Mouse (Mus musculus) midbrain, embryonic 12.5 days (tissue): ENCODE results near the gene Ppargc1a. TPM values are rescaled to one million over a fixed set of nuclear protein-coding genes. Genes with fewer than 3 reads are reported as not detected.
A peak's percentile ranks its signal among the peaks of the same experiment; 100 is the strongest.

Experiments
- ATAC-seq: fragments of 200-750 bp; cut with Nextera tagmentation; 2 replicates; pipeline ENCODE4 v1.8.0; 2017; ENCODE audit warnings: low read depth, moderate TSS enrichment, moderate library complexity; ENCODE audit not compliant: low FRiP score
- H3K27ac ChIP-seq: fragments of 300-500 bp; sonication (generic); replicated peaks from 2 replicates; pipeline ENCODE4 v1.5.1; 2016; ENCODE audit warnings: mild to moderate bottlenecking
- H3K27me3 ChIP-seq: fragments of 300-500 bp; sonication (generic); 2 replicates; pipeline ENCODE4 v1.6.1; 2016; ENCODE audit warnings: mild to moderate bottlenecking
- H3K36me3 ChIP-seq: fragments of 300-500 bp; sonication (generic); 2 replicates; pipeline ENCODE4 v1.6.1; 2016
- H3K4me1 ChIP-seq: fragments of 300-500 bp; sonication (generic); 2 replicates; pipeline ENCODE4 v1.6.1; 2016
- H3K4me2 ChIP-seq: fragments of 300-500 bp; sonication (generic); replicated peaks from 2 replicates; pipeline ENCODE4 v1.6.1; 2016; ENCODE audit warnings: mild to moderate bottlenecking, moderate library complexity
- H3K4me3 ChIP-seq: fragments of 300-500 bp; sonication (generic); 2 replicates; pipeline ENCODE4 v1.5.1; 2016; ENCODE audit warnings: mild to moderate bottlenecking
- H3K9ac ChIP-seq: fragments of 300-500 bp; sonication (generic); replicated peaks from 2 replicates; pipeline ENCODE4 v1.6.1; 2016; ENCODE audit warnings: mild to moderate bottlenecking, moderate library complexity
- H3K9me3 ChIP-seq: fragments of 300-500 bp; sonication (generic); 2 replicates; pipeline ENCODE4 v1.6.1; 2016; ENCODE audit warnings: mild to moderate bottlenecking
- WGBS: fragments of 180-500 bp; shearing (Covaris S2); methylation state at CpG from one replicate; pipeline ENCODE4 v1.1.7; 2016; 5-methylcytosine and 5-hydroxymethylcytosine counted together
- polyA plus RNA-seq: library from polyadenylated mRNA; unstranded; fragments of >200 nt; fragmentation: Nextera tagmentation; extraction: Ambion mirVana; gene quantifications from 2 replicates; pipeline ENCODE4 v1.2.1, GENCODE M21; 2016

Ppargc1a gene
- polyA plus RNA-seq: 3.9 and 4.5 TPM in 2 replicates

DNA sequence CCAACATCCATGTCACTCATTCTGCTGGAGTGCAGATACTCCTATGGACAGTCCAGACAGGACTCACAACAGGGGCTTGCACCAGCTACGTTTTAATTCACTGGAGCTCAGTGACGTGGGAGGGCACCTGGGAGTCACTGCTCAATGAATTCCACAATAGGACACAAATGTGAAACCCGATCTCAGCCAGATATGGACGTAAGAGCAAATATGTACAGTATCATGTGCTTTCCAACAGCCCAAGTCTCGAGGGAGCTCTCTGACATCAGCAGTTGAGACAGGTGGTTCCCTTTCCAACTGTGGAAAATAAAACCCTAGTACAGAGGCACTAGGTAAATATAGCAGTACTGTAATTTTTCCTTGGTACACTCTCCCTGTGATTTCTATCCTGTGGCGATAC, at the start of gene Ppargc1a:
Gene Ppargc1a, minus strand, starts transcription at position 68 of the 400 bp plus-strand sequence.
- Histone ChIP-seq H3K27me3 (no peaks in the 10 kb centered on the region), H3K4me1 (peaks cover 11% of the 10 kb centered on the region; the same call in 1 of the 2 replicates), H3K9me3 (no peaks in the 10 kb centered on the region), H3K4me3 (no peak within 1 kb of the TSS), H3K27ac (no peak within 1 kb of the TSS), H3K36me3 (no peaks in the 10 kb centered on the region), H3K4me2 (no peak within 1 kb of the TSS), H3K9ac (no peak within 1 kb of the TSS)
- peak; percentile 45; the same call in 1 of the 2 replicates for ATAC-seq
- WGBS: 47% methylated on average over 6 of the region's 6 CpGs

DNA sequence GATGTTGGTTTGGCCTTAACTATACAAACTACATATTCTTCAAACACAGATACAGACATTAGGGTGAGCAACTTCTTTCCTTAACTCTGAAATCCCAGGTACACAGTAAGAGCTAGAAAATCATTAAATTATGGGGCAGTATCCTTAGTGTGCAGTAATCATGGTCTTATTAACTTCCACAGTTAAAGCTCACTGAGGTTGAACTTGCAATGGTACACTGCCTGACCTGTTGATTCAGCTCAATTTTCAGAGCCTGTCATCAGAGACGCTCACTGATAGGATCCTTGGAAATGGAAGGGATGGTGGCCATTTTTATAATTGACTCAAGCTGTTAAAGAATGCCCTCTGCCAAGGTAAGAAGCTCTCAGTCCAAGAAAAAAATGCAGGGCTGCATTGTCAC, 49.4 kb upstream of the Ppargc1a start:
- no peak for ATAC-seq

DNA sequence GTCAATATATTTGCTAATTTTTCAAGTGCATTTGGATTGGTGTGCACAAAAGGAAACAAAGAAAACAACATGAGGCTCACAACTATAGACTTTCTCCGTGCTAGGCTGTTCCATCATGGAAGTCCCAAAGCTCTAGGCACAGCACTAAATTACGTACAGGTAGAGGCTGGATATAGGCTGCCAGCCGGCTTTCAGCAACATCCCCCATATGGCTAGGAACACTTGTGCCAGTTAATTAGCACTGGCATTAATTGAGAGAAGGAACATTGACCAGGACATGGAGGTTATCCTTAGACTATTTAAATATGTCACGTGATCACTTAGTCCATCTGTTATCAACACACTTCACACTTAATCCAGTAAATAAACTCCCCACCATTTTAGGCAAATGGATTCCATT, 44.5 kb upstream of the Ppargc1a start:
- no peak for ATAC-seq
- 88% methylated on average over 4 of the region's 4 CpGs for WGBS

More for the DNA sequence above, 49.4 kb upstream of the Ppargc1a start:
- Histone ChIP-seq H3K9ac (no peak overlapping the region), H3K4me3 (no peak overlapping the region), H3K27me3 (no peaks in the 10 kb centered on the region), H3K36me3 (no peaks in the 10 kb centered on the region), H3K4me1 (no peaks in the 10 kb centered on the region), H3K27ac (no peak overlapping the region), H3K4me2 (no peak overlapping the region), H3K9me3 (no peaks in the 10 kb centered on the region)
- WGBS: 83% methylated on average over 1 of the region's 1 CpGs

DNA sequence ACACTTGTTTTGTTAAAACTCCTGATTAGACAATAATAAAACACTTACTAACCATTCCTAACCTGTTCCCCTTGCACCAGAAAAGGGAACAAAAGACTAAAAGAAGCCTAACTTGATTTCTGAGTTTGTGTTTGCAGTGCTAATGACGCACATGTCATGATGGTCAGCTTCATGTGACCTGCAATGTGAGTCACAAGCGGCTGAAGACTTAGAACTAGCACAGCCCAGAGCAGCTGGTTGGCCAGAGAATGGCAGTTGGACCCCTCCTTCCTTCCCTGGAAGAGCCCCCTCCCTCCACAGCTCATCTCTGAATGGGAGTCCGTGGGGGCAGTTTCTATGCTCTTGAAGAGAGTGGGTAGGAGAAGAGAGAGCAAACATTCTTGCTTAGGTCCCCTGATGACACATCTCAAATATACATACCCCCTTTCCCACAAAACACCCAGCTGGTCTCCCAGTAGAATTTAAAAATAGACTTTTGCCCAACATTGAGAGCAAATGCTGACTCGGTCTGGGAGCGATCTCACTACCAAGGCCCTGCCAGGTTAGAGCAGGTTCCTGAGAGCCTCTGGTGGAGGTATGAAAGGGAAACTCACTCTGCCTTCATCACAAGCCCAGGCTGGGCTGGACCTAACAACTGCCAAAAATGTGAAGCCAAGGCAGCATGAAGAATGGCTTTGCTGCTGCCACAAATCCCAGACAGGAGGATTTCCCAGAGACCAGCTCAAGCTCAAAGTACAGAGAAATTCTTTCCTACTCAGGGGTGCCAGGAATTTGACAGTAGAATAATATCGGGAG, 40.4 kb upstream of the Ppargc1a start:
- Histone ChIP-seq H3K9me3 (no peaks in the 10 kb centered on the region), H3K9ac (no peak overlapping the region), H3K36me3 (no peaks in the 10 kb centered on the region), H3K27ac (no peak overlapping the region), H3K4me3 (no peak overlapping the region), H3K4me2 (no peak overlapping the region), H3K4me1 (no peaks in the 10 kb centered on the region), H3K27me3 (no peaks in the 10 kb centered on the region)
- ATAC-seq: no peak
- WGBS: 85% methylated on average over 6 of the region's 6 CpGs

More for the DNA sequence above, 44.5 kb upstream of the Ppargc1a start:
- no peaks in the 10 kb centered on the region for H3K27me3 ChIP-seq
- no peak overlapping the region for H3K27ac ChIP-seq
- H3K9ac ChIP-seq: no peak overlapping the region
- no peaks in the 10 kb centered on the region for H3K9me3 ChIP-seq
- no peaks in the 10 kb centered on the region for H3K4me1 ChIP-seq
- H3K36me3 ChIP-seq: no peaks in the 10 kb centered on the region
- H3K4me3 ChIP-seq: no peak overlapping the region
- no peak overlapping the region for H3K4me2 ChIP-seq

DNA sequence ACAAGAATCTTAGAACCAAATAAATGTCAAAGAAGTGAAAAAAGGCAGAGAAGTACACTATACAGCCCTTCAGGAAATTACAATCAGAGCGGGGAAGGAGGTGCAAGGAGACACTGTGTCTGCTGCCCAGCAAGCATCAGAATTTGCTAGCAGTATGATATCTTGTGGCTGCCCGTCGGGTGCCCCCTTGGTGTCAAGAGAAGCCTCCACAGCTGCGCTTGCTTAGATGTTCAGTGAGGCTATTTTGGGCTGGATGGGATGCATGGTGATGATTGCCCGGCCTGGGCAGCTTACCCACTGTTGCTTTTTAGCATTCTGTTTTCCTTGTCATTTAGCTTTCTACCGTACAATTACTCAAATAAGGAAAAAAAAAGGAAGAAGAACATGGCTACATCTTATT, 32.0 kb upstream of the Ppargc1a start:
- ATAC-seq: no peak
- Histone ChIP-seq H3K36me3 (no peaks in the 10 kb centered on the region), H3K27me3 (no peaks in the 10 kb centered on the region), H3K4me1 (no peaks in the 10 kb centered on the region), H3K9me3 (no peaks in the 10 kb centered on the region), H3K27ac (no peak overlapping the region), H3K4me3 (no peak overlapping the region), H3K9ac (no peak overlapping the region), H3K4me2 (no peak overlapping the region)
- 82% methylated on average over 6 of the region's 6 CpGs for WGBS

DNA sequence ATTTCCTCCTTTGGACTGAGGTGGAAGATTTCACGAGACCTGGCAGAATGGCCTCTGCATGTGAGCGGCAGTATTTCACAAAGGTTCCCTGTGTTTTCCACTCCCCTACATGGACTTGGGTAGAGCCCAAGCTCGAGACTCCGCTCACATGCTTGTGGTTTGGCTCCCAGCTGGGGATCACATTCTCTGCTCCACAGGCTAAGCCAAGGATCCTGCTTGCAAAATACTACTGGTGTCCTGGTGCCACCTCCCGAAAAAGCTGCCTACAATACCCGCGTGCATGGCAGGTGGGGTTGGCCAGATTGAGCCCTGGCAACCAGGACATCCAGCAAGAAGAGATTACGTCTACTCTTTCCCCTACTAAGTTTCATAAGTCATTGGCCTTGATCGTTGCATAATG, 28.1 kb upstream of the Ppargc1a start:
- no peak for ATAC-seq
- Histone ChIP-seq H3K9ac (no peak overlapping the region), H3K4me3 (no peak overlapping the region), H3K9me3 (no peaks in the 10 kb centered on the region), H3K36me3 (no peaks in the 10 kb centered on the region), H3K4me1 (no peaks in the 10 kb centered on the region), H3K27me3 (no peaks in the 10 kb centered on the region), H3K4me2 (no peak overlapping the region), H3K27ac (no peak overlapping the region)
- 90% methylated on average over 9 of the region's 9 CpGs for WGBS

DNA sequence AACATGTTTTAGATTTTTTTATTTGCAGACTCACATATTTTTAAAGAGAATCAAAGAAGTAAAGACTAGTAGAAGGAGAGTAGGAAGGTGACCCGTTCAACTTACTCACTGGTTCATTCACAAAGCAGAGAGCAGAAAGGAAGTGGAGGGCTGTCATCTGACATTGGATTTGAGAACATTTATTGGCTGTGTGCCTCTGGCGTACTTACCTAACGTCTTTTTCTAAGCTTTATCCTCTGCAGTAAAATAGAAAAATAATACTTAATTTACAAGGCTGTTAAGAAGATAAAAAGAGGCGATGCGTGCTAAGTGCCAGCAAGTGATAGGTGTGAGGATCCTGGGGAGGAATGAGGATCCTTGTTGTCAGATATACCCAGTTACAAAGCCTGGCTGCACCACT, 24.7 kb upstream of the Ppargc1a start:
- Histone ChIP-seq H3K27ac (no peak overlapping the region), H3K36me3 (no peaks in the 10 kb centered on the region), H3K4me2 (no peak overlapping the region), H3K9ac (no peak overlapping the region), H3K9me3 (no peaks in the 10 kb centered on the region), H3K4me1 (no peaks in the 10 kb centered on the region), H3K4me3 (no peak overlapping the region), H3K27me3 (no peaks in the 10 kb centered on the region)
- ATAC-seq: 0 out of 2 replicates have a peak, but pooled peaks have one; percentile 16
- 71% methylated on average over 5 of the region's 5 CpGs for WGBS

DNA sequence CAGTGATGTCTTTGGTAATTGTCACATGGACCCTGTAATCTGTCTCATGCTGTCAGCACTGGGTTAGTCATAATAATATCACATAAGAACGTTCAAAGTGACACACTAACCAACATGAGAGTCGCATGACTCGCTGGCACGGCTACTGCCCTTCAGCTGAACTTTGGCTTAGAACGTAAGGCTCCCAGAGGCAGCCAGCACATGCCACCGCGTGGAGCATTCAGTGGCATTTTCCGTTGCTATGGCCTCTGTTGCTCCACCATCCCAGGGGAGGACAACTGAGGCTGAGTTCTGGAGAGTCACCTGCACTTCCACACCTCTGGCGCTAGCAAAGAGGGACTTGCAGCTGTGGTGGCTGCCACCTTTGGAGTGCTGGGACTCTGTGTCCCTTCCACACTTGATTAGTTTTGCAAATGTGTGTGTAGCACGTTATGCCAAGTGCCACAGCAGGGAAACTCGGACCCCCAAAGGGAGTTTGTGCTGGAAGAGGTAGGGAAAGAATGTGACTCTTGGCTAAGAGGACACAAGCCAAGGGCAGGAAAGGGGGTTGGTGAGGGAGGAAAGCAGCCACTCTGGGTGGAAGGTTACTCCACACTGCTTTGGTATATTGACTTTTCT, 24.1 kb upstream of the Ppargc1a start:
- WGBS: 51% methylated on average over 11 of the region's 11 CpGs
- H3K4me2 ChIP-seq: no peak overlapping the region
- H3K36me3 ChIP-seq: no peaks in the 10 kb centered on the region
- H3K4me1 ChIP-seq: no peaks in the 10 kb centered on the region
- H3K27ac ChIP-seq: no peak overlapping the region
- H3K9ac ChIP-seq: no peak overlapping the region
- 0 out of 2 replicates have a peak, but pooled peaks have one; percentile 30 for ATAC-seq
- no peak overlapping the region for H3K4me3 ChIP-seq
- no peaks in the 10 kb centered on the region for H3K27me3 ChIP-seq
- no peaks in the 10 kb centered on the region for H3K9me3 ChIP-seq

DNA sequence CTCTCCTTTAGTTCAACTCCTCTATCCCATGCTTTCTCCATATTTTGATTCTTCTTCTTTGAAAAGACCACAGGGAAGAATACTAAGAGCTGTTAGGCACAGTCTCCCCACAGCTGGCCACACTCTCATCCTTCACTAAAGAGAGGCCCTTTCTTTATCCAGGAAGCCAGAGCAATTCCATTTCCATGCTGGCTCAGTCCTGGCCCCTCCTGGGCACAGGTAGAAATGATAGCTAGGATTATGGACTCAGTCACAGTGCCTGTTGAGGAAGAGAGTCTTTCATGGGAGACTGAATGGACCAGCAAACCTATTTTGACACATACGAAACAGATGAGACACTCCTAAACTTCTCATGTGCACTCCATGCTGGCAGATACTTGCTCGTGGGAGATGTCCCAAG, 18.7 kb upstream of the Ppargc1a start:
- no peak overlapping the region for H3K4me3 ChIP-seq
- no peak overlapping the region for H3K27ac ChIP-seq
- H3K9ac ChIP-seq: no peak overlapping the region
- no peaks in the 10 kb centered on the region for H3K4me1 ChIP-seq
- no peak overlapping the region for H3K4me2 ChIP-seq
- no peaks in the 10 kb centered on the region for H3K36me3 ChIP-seq
- no peak for ATAC-seq
- 90% methylated on average over 2 of the region's 2 CpGs for WGBS
- no peaks in the 10 kb centered on the region for H3K27me3 ChIP-seq
- no peaks in the 10 kb centered on the region for H3K9me3 ChIP-seq

DNA sequence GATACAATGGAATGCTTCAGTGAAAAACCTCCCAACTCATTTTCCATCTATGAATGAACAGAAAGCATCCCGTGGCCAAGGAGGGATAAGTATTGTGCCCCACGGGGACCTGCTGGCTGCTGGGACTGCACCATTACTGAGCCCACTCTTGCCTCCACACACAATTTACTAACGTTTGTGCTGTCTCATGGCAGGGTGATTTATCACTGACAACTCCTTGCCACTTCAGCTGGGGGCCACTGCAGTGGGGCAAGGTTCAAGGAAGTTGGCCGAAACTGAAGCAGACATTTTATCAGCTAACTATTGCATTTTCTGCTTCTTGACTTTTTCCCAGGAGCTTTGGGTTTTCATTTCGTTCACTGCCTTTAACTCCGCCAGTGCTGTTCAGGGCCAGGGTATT, 17.5 kb upstream of the Ppargc1a start:
- H3K4me1 ChIP-seq: no peaks in the 10 kb centered on the region
- no peaks in the 10 kb centered on the region for H3K27me3 ChIP-seq
- H3K4me2 ChIP-seq: no peak overlapping the region
- H3K9me3 ChIP-seq: no peaks in the 10 kb centered on the region
- WGBS: 74% methylated on average over 6 of the region's 6 CpGs
- ATAC-seq: no peak
- no peaks in the 10 kb centered on the region for H3K36me3 ChIP-seq
- no peak overlapping the region for H3K4me3 ChIP-seq
- no peak overlapping the region for H3K9ac ChIP-seq
- H3K27ac ChIP-seq: no peak overlapping the region

DNA sequence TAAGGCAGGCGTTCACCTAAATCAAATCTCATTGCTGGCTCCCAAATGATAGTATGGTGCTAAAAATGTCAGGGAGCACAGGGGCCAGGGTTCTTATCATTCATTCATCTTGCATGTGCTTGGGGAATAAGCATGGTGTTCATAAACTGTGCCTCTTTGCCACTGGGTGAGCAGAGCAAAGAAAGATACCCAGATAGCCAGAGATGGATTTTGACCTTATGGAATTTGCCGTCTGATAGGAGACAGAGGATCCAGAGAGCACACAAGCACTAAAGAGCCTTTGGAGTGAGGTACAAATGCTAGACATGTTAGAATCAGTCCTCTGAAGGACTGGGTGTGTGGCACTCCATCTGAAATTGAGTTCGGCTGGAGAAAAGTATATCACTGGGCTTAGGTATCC, 16.7 kb upstream of the Ppargc1a start:
- no peaks in the 10 kb centered on the region for H3K9me3 ChIP-seq
- no peaks in the 10 kb centered on the region for H3K27me3 ChIP-seq
- no peak for ATAC-seq
- H3K9ac ChIP-seq: no peak overlapping the region
- H3K4me2 ChIP-seq: no peak overlapping the region
- no peaks in the 10 kb centered on the region for H3K4me1 ChIP-seq
- 92% methylated on average over 3 of the region's 3 CpGs for WGBS
- no peaks in the 10 kb centered on the region for H3K36me3 ChIP-seq
- no peak overlapping the region for H3K4me3 ChIP-seq
- no peak overlapping the region for H3K27ac ChIP-seq

DNA sequence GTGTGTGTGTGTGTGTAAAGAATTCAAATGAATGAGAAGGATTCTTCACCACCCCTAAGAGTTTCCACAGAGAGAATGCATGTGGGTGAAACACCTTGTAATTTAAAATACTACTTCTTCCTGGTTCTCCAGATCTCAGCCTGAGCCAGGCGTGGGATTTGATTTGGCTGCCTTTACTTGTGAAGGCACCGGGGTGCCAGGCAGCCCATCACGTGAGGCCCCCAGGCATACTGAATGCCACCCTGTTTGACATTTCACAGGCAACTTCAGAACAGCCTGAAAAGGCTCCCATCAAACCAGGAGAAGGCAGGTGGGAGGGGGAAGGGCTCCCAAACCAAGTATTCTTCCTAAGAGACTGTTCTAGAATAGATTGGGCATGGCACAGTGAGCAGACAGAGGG, 16.1 kb upstream of the Ppargc1a start:
- no peak for ATAC-seq
- Histone ChIP-seq H3K4me2 (no peak overlapping the region), H3K27me3 (no peaks in the 10 kb centered on the region), H3K4me3 (no peak overlapping the region), H3K4me1 (no peaks in the 10 kb centered on the region), H3K9ac (no peak overlapping the region), H3K9me3 (no peaks in the 10 kb centered on the region), H3K36me3 (no peaks in the 10 kb centered on the region), H3K27ac (no peak overlapping the region)
- WGBS: 90% methylated on average over 3 of the region's 3 CpGs
